Mouse (Mus musculus) MEL (cell line): Measurements from ENCODE around the gene Tor4a. TPM values are rescaled to one million over a fixed set of nuclear protein-coding genes. Genes with fewer than 3 reads are reported as not detected.

Source experiments
- DNase-seq: peaks from one replicate; pipeline ENCODE4 v3.0.0; 2011; ENCODE audit warnings: low read depth, low spot score
- H3K27ac ChIP-seq: 2 replicates; pipeline ENCODE4 v1.5.1; 2012; ENCODE audit warnings: low read depth, mild to moderate bottlenecking, control low read depth, low read length, moderate library complexity; ENCODE audit not compliant: control insufficient read depth
- H3K27me3 ChIP-seq, 2 experiments: fragments of 150-350 bp in 1 of 2; sonication (generic) in 1 of 2; 2 replicates each; pipeline ENCODE4 v1.6.1; 2012; ENCODE audit warnings: low read length in 2 of 2, mild to moderate bottlenecking in 2 of 2, improper control_type of control experiment in 1 of 2, moderate library complexity in 1 of 2; ENCODE audit not compliant: insufficient read depth in 2 of 2, control insufficient read depth in 1 of 2
- H3K36me3 ChIP-seq, 2 experiments: 2 replicates each; pipeline ENCODE4 v1.6.1; 2012 to 2014; ENCODE audit warnings: low read length in 2 of 2, improper control_type of control experiment in 1 of 2, inconsistent platforms in 1 of 2, mild to moderate bottlenecking in 1 of 2; ENCODE audit not compliant: insufficient read depth in 2 of 2, control insufficient read depth in 1 of 2
- H3K4me1 ChIP-seq, 2 experiments: fragments of 150-350 bp in 1 of 2; sonication (generic) in 1 of 2; 2 replicates each; pipeline ENCODE4 v1.6.1; 2012; ENCODE audit warnings: low read length in 2 of 2, improper control_type of control experiment in 1 of 2, mild to moderate bottlenecking in 1 of 2; ENCODE audit not compliant: insufficient read depth in 2 of 2, control insufficient read depth in 1 of 2
- H3K4me3 ChIP-seq, 2 experiments: fragments of 150-350 bp in 1 of 2; sonication (generic) in 1 of 2; 2 replicates each; pipeline ENCODE4 v1.5.1; 2012; ENCODE audit warnings: low read depth in 2 of 2, low read length in 2 of 2, mild to moderate bottlenecking in 2 of 2, moderate library complexity in 2 of 2, control low read depth in 1 of 2, improper control_type of control experiment in 1 of 2; ENCODE audit not compliant: control insufficient read depth in 1 of 2, insufficient read depth in 1 of 2
- H3K79me2 ChIP-seq: 2 replicates; pipeline ENCODE4 v1.6.1; 2012; ENCODE audit warnings: mild to moderate bottlenecking, low read length, moderate library complexity; ENCODE audit not compliant: control insufficient read depth, poor library complexity, insufficient read depth
- H3K9ac ChIP-seq: 2 replicates; pipeline ENCODE4 v1.6.1; 2012; ENCODE audit warnings: low read depth, mild to moderate bottlenecking, control low read depth, low read length, moderate library complexity; ENCODE audit not compliant: control insufficient read depth, poor library complexity, severe bottlenecking
- H3K9me3 ChIP-seq: fragments of 150-350 bp; sonication (generic); replicated peaks from 2 replicates; pipeline ENCODE4 v1.6.1; 2012; ENCODE audit warnings: mild to moderate bottlenecking, low read length, improper control_type of control experiment, moderate library complexity; ENCODE audit not compliant: insufficient read depth
- BHLHE40 ChIP-seq: IDR thresholded peaks from 2 replicates; pipeline ENCODE4 v1.6.1; 2012; ENCODE audit warnings: low read depth, mild to moderate bottlenecking, inconsistent platforms, low read length, improper control_type of control experiment, borderline replicate concordance
- CHD1 ChIP-seq: IDR thresholded peaks from 2 replicates; pipeline ENCODE4 v1.6.1; 2012; ENCODE audit warnings: low read depth, mild to moderate bottlenecking, inconsistent platforms, low read length, improper control_type of control experiment
- CHD2 ChIP-seq: IDR thresholded peaks from 2 replicates; pipeline ENCODE4 v1.6.1; 2011; ENCODE audit warnings: low read length, improper control_type of control experiment
- CTCF ChIP-seq, 3 experiments: IDR thresholded peaks in 2 of 3; conservative IDR thresholded peaks in 1 of 3; 2 replicates each; pipeline ENCODE4 v1.5.1; 2011 to 2012; ENCODE audit warnings: low read length in 3 of 3, low read depth in 2 of 3, mild to moderate bottlenecking in 2 of 3, improper control_type of control experiment in 1 of 3, inconsistent platforms in 1 of 3, mixed read lengths in 1 of 3, moderate library complexity in 1 of 3; ENCODE audit not compliant: control insufficient read depth in 1 of 3, insufficient read depth in 1 of 3, poor library complexity in 1 of 3, severe bottlenecking in 1 of 3
- E2F4 ChIP-seq: IDR thresholded peaks from 2 replicates; pipeline ENCODE4 v1.6.1; 2011; ENCODE audit warnings: low read depth, low read length, improper control_type of control experiment, borderline replicate concordance
- EP300 ChIP-seq, 2 experiments: IDR thresholded peaks; 2 replicates each; pipeline ENCODE4 v1.6.1; 2011; ENCODE audit warnings: improper control_type of control experiment in 2 of 2, low read length in 2 of 2, low read depth in 1 of 2, mild to moderate bottlenecking in 1 of 2
- GABPA ChIP-seq: IDR thresholded peaks from 2 replicates; pipeline ENCODE4 v1.6.1; 2012; ENCODE audit warnings: low read depth, mild to moderate bottlenecking, inconsistent platforms, low read length, improper control_type of control experiment, moderate library complexity
- HCFC1 ChIP-seq: IDR thresholded peaks from 2 replicates; pipeline ENCODE4 v1.6.1; 2012; ENCODE audit warnings: low read depth, mild to moderate bottlenecking, inconsistent platforms, low read length, improper control_type of control experiment, moderate library complexity
- MAZ ChIP-seq: IDR thresholded peaks from 2 replicates; pipeline ENCODE4 v1.6.1; 2012; ENCODE audit warnings: low read depth, mild to moderate bottlenecking, inconsistent platforms, low read length, improper control_type of control experiment
- MXI1 ChIP-seq: IDR thresholded peaks from 2 replicates; pipeline ENCODE4 v1.6.1; 2011; ENCODE audit warnings: mild to moderate bottlenecking, low read depth, low read length, improper control_type of control experiment
- NELFE ChIP-seq: IDR thresholded peaks from 2 replicates; pipeline ENCODE4 v1.6.1; 2011; ENCODE audit warnings: low read depth, low read length, improper control_type of control experiment
- POLR2AphosphoS5 ChIP-seq: IDR thresholded peaks from 2 replicates; pipeline ENCODE4 v1.6.1; 2012; ENCODE audit warnings: low read depth, borderline replicate concordance, mild to moderate bottlenecking, inconsistent platforms, low read length, moderate library complexity, mixed read lengths
- RAD21 ChIP-seq: IDR thresholded peaks from 2 replicates; pipeline ENCODE4 v1.6.1; 2011; ENCODE audit warnings: mild to moderate bottlenecking, low read depth, low read length, improper control_type of control experiment
- SIN3A ChIP-seq: IDR thresholded peaks from 2 replicates; pipeline ENCODE4 v1.6.1; 2012; ENCODE audit warnings: low read length, improper control_type of control experiment, inconsistent platforms
- TAL1 ChIP-seq: IDR thresholded peaks from 2 replicates; pipeline ENCODE4 v1.6.1; 2012; ENCODE audit warnings: mild to moderate bottlenecking, inconsistent platforms, low read length, moderate library complexity, mixed read lengths
- TCF12 ChIP-seq: IDR thresholded peaks from 2 replicates; pipeline ENCODE4 v1.6.1; 2014; ENCODE audit warnings: low read depth, mild to moderate bottlenecking, inconsistent platforms, low read length, improper control_type of control experiment, moderate library complexity
- UBTF ChIP-seq: IDR thresholded peaks from 2 replicates; pipeline ENCODE4 v1.6.1; 2012; ENCODE audit warnings: low read depth, mild to moderate bottlenecking, inconsistent platforms, low read length, improper control_type of control experiment, moderate library complexity, borderline replicate concordance; ENCODE audit not compliant: insufficient read depth
- USF1 ChIP-seq: IDR thresholded peaks from 2 replicates; pipeline ENCODE4 v1.6.1; 2014; ENCODE audit warnings: low read depth, mild to moderate bottlenecking, inconsistent platforms, low read length, improper control_type of control experiment, moderate library complexity
- USF2 ChIP-seq, 2 experiments: IDR thresholded peaks; 2 replicates each; pipeline ENCODE4 v1.6.1; 2011 to 2012; ENCODE audit warnings: improper control_type of control experiment in 2 of 2, low read length in 2 of 2, borderline replicate concordance in 1 of 2, inconsistent platforms in 1 of 2, low read depth in 1 of 2, mild to moderate bottlenecking in 1 of 2; ENCODE audit not compliant: insufficient read depth in 1 of 2
- ZC3H11A ChIP-seq: IDR thresholded peaks from 2 replicates; pipeline ENCODE4 v1.6.1; 2012; ENCODE audit warnings: low read depth, mild to moderate bottlenecking, inconsistent platforms, low read length, improper control_type of control experiment
- ZMIZ1 ChIP-seq: IDR thresholded peaks from 2 replicates; pipeline ENCODE4 v1.6.1; 2012; ENCODE audit warnings: low read depth, mild to moderate bottlenecking, inconsistent platforms, low read length, improper control_type of control experiment, moderate library complexity
- polyA plus RNA-seq, 2 experiments: library from polyadenylated mRNA; stranded (reverse) in 1 of 2; unstranded in 1 of 2; fragments of >175 nt in 1 of 2; fragments of >200 nt in 1 of 2; gene quantifications; 2 replicates each; pipeline versions ENCODE4 v1.2.1 to v1.2.4; 2012; ENCODE audit warnings: low replicate concordance in 2 of 2, low read depth in 1 of 2; ENCODE audit not compliant: insufficient read length in 2 of 2, insufficient read depth in 1 of 2, missing spikeins in 1 of 2
- total RNA-seq: library from RNA; depleted of rRNA; stranded (reverse); fragments of 300-350 nt; gene quantifications from 2 replicates; pipeline ENCODE4 v1.2.3, GENCODE M21; 2012

Gene Tor4a
- total and polyA plus RNA-seq, 3 experiments, result 9.1 to 13.7 TPM; not detected in 1

DNA sequence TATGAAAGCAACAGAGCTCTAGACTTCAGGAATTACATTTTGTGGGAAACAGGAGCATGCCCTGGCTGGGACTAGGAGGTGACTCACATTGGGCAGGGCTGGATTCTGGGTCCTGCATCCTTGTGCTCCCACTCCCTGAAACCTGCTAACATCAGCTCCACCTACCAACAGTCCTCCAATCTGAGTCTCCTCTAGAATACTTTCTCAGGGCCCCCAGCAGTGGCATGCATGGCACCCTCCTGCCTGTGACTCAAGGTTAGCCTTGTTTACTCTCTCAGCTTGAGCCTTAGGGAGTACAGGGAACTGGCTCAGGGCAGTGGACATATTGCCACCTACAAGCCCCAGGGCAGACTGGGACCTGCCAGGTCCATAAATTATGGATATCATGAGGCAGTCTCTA is 41.4 kb upstream of the Tor4a start:
- DNase-seq, result no peak
- peaks cover 6 to 34% of the 10 kb centered on the region in 2 experiments for H3K4me1 ChIP-seq
- no peak overlapping the region for H3K9ac ChIP-seq
- no peak overlapping the region for H3K4me3 ChIP-seq
- H3K79me2 ChIP-seq, result no peaks in the 10 kb centered on the region; the same call in 1 of the 2 replicates
- no peak for TF ChIP-seq BHLHE40
- TF ChIP-seq USF2 (IDR thresholded peaks at IDR 0.05; ENCODE audit: borderline replicate concordance in 1 of 2, insufficient read depth in 1 of 2, low read depth in 1 of 2, low read length in 2 of 2), result no peak
- no peak for TF ChIP-seq CHD1
- no peak for TF ChIP-seq USF1
- TF ChIP-seq CHD2, result no peak
- no peak for TF ChIP-seq MAZ
- TF ChIP-seq POLR2AphosphoS5, result no peak
- no peak for TF ChIP-seq GABPA
- TF ChIP-seq E2F4, result no peak
- no peak for TF ChIP-seq EP300 (IDR thresholded peaks at IDR 0.05; ENCODE audit: low read depth in 1 of 2, low read length in 2 of 2)
- no peak for TF ChIP-seq SIN3A
- no peak for TF ChIP-seq HCFC1
- TF ChIP-seq NELFE, result no peak
- TF ChIP-seq CTCF (IDR thresholded peaks at IDR 0.05 in 2 of 3, conservative IDR thresholded peaks at IDR 0.05 in 1 of 3; ENCODE audit: control insufficient read depth in 1 of 3, insufficient read depth in 1 of 3, low read depth in 2 of 3, low read length in 3 of 3, poor library complexity in 1 of 3, severe bottlenecking in 1 of 3), result no peak
- H3K27ac ChIP-seq, result no peak overlapping the region
- no peaks in the 10 kb centered on the region for H3K27me3 ChIP-seq
- no peaks in the 10 kb centered on the region for H3K9me3 ChIP-seq
- H3K36me3 ChIP-seq, result peaks cover 0 to 4% of the 10 kb centered on the region in 2 experiments; a peak in 1 of 4 replicates

DNA sequence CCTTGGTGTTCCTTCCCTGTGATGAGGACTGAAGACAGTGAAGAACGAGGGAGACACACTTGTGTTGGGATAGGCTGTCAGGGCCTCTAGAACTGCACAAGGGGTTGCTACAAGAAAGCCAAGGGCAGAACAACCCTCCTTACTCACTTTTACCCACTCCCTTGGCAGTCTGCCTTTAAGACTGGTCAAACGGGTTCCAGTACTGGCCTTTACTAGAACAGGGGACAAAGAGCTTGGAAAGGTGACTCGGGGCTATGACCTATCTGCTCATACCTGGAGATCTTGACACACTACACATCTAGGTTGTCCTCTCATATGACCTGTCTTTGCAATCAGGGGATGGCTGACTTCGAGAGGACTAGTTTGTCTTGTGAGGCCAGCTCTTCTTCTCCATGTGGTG is 40.8 kb upstream of the Tor4a start:
- H3K27me3 ChIP-seq, result no peaks in the 10 kb centered on the region
- no peak overlapping the region for H3K4me3 ChIP-seq
- H3K4me1 ChIP-seq, result peaks cover 6 to 35% of the 10 kb centered on the region in 2 experiments
- no peaks in the 10 kb centered on the region; the same call in 1 of the 2 replicates for H3K79me2 ChIP-seq
- H3K36me3 ChIP-seq, result peaks cover 0 to 6% of the 10 kb centered on the region in 2 experiments; a peak in 2 of 4 replicates
- no peak for DNase-seq
- no peak overlapping the region for H3K9ac ChIP-seq
- TF ChIP-seq ZC3H11A (no peak), TCF12 (no peak), MAZ (no peak), TAL1 (no peak), MXI1 (no peak), UBTF (no peak), ZMIZ1 (no peak), RAD21 (no peak), CTCF (IDR thresholded peaks at IDR 0.05 in 2 of 3, conservative IDR thresholded peaks at IDR 0.05 in 1 of 3; ENCODE audit: control insufficient read depth in 1 of 3, insufficient read depth in 1 of 3, low read depth in 2 of 3, low read length in 3 of 3, poor library complexity in 1 of 3, severe bottlenecking in 1 of 3) (no peak), POLR2AphosphoS5 (no peak), HCFC1 (no peak)
- TF ChIP-seq, all 39 proteins: peak for 0
- Histone ChIP-seq H3K27ac (no peak overlapping the region), H3K9me3 (no peaks in the 10 kb centered on the region)
